Comparison of ENCODE assay signal across 8 mouse cellular contexts in the genomic region with DNA sequence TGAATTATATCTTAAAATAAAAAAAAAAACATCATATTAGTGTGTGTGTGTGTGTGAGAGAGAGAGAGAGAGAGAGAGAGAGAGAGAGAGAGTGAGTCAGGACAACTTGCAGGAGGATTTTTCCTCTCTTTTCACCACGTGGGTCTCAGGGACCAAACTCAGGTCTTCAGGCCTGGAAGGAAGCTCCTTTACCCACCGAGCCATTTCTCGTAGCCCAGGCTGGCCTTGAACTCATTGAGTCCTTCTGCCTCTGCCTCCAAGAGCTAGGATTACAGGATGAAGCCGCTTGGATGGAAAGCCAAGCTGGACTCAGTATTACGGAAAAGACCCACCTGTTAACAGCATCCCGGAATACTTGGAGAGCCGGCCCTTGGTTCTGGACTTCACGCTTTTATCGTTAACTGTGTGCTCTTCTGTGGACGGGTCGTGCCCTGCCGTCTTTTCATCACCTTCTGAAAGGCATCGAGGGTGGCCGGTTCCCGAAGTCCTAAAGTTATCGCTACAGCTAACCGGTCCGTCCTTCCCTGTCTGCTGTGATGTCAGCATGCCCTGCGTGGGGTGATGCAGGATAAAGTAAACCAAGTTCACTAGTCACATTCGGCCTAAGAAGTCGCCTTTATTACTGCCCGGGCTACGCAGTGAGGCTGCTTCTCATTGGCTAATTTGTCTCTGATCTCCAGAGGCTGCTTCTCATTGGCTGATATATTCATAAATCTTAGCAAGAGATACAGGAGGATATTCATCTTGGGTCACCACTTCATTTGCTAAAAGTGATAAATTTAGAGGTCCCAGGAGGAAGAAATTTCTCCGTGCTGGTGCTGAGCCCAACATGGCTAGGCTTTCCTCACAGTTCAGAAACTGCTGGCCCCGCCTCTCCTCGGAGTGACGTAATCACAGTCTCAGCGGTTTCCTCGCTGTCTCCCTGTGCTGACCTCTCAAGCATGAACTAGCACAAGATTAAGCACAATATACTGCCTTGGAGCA. TPM values are rescaled to one million over a fixed set of nuclear protein-coding genes. Genes with fewer than 3 reads are reported as not detected.
DNase-seq lines count a peak whose midpoint lies in the region; ATAC-seq and TF ChIP-seq lines count a peak whose summit lies in the region.

No protein-coding gene starts in this region.

- intact Hi-C loops in heart, postnatal 14 days (cut with DNase I): no loop called here

- H3K27me3 ChIP-seq in cerebellum, adult 2 months (ENCODE audit: control insufficient read depth, insufficient read depth, low read length): no peaks in the 10 kb centered on the region

- peak overlapping the region; percentile 74 for H3K4me3 ChIP-seq in cerebellum, adult 2 months (replicated peaks; ENCODE audit: insufficient read depth, low read depth, low read length)

- peak; percentile 91 for ATAC-seq in megakaryocyte, adult 5-6 weeks (ENCODE audit: poor library complexity, severe bottlenecking)

- no peak for TF ChIP-seq POLR2A in cerebellum, adult 2 months (IDR thresholded peaks at IDR 0.05; ENCODE audit: borderline replicate concordance, insufficient read depth, low read length)

- DNase-seq in cerebellum, adult 2 months: peak; percentile 49 to 51
- no peak for DNase-seq in cerebellum, adult 11-12 months
- peak; percentile 64 for DNase-seq in adrenal gland, postnatal 25 days
- peak; percentile 61 for DNase-seq in fibroblast of lung, adult 2 months (ENCODE audit: low read depth)
- DNase-seq in heart, postnatal 14 days: peak; percentile 63 to 79
- DNase-seq in kidney, postnatal 36 days: peak; percentile 87 to 93
- peak; percentile 40 for DNase-seq in right cerebral cortex, postnatal 4 days

- WGBS in cerebellum, adult 2 months: 15% methylated on average over 29 of the region's 29 CpGs

- no peak for TF ChIP-seq CTCF in cerebellum, adult 2 months (IDR thresholded peaks at IDR 0.05; ENCODE audit: borderline replicate concordance, insufficient read depth, low read depth, low read length)

- H3K4me1 ChIP-seq in cerebellum, adult 2 months (ENCODE audit: control insufficient read depth, insufficient read depth, low read length): no peaks in the 10 kb centered on the region

- H3K27ac ChIP-seq in cerebellum, adult 2 months (ENCODE audit: insufficient read depth, low read length): no peak overlapping the region

RNA-seq across cellular contexts. Expression of a gene that starts 8.6 kb away (rescaled TPM):
- polyA plus RNA-seq in cerebellum, adult 2 months (2012; rRNA removed): 2.1 and 2.5 TPM in 2 replicates
- 1.9 and 3.2 TPM in 2 replicates for total RNA-seq in adrenal gland, postnatal 25 days (2021)
- total RNA-seq in heart, postnatal 14 days (2021): 1 to 10 TPM in 1 of 2 experiments, under 1 TPM in 1; 0.49 to 1.0 TPM
- total RNA-seq in megakaryocyte, adult 5-6 weeks (2015): 0.20 TPM in 1 of 2 replicates, not detected in the other
- total RNA-seq in megakaryocyte, adult 5-6 weeks (2017): 0.12 and 1.0 TPM in 2 replicates

RNA-seq across cellular contexts. Expression of a gene that starts 11.7 kb away (rescaled TPM):
- polyA plus RNA-seq in cerebellum, adult 2 months (2012; rRNA removed): 103 TPM in 2 replicates
- total RNA-seq in adrenal gland, postnatal 25 days (2021): 70.3 and 73.5 TPM in 2 replicates
- 100 to 1,000 TPM; 323 to 335 TPM for total RNA-seq in heart, postnatal 14 days (2021)
- total RNA-seq in megakaryocyte, adult 5-6 weeks (2015): 23.2 and 25.0 TPM in 2 replicates
- total RNA-seq in megakaryocyte, adult 5-6 weeks (2017): 20.0 and 22.0 TPM in 2 replicates
